Mouse (Mus musculus) G1E (cell line): ENCODE results near the gene Zfp961.

Source experiments
- CTCF ChIP-seq: IDR thresholded peaks from 2 replicates; pipeline ENCODE4 v1.5.1; 2012; ENCODE audit warnings: low read depth, low read length, inconsistent platforms, mixed read lengths
- GATA1 ChIP-seq: IDR thresholded peaks from 2 replicates; pipeline ENCODE4 v1.6.1; 2012; ENCODE audit warnings: borderline replicate concordance, low read length, inconsistent platforms, mixed read lengths

DNA sequence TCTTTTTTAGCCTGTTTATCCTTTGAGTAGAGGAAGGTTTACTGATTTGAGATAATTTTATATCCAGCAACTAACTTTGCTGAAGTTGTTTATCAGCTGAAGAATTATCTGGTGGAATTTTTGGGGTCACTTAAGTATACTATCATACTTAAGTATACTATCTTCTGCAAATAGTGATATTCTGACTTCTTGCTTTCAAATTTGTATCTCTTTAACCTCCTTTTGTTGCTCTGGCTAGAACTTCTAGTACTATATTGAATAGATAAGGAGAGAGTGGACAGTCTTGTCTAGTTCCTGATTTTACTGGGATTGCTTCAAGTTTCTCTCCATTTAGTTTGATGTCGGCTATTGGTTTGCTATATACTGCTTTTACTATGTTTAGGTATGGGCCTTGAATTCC, 44.0 kb upstream of the Zfp961 start:
- TF ChIP-seq GATA1 (no peak), CTCF (no peak)
